Comparison of ENCODE assay signal across 17 mouse cellular contexts in the genomic region with DNA sequence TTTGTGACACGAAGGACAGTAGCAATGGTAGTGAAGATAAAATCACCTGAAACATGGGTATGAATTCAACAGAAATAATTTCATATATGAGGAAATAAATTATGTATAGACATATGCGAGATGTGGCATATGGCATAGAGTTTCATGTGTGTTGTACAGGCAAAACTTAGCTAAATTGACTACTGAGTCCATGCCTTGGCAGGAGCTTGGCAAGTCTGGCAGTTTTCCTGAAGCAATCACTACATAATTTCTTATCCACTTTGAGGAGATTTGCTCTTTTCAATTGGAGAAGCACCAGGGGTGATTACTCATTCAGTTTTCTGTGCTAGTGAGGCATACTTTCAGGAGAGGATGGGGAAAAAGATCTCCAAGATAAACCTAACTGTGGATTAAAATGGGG.
"Had no signal": no experiment of that assay in that cellular context is flagged by ENCODE, and none has a peak within 500 bp of the region (broad histone marks: within the 10 kb centered on the region; RNA-seq: fewer than 3 reads in every experiment).

No protein-coding gene starts in this region.

- H3K4me3 ChIP-seq: kidney, embryonic 15.5 days; limb, embryonic 10.5 days; limb, embryonic 13.5 days; liver, embryonic 13.5 days had no signal

- H3K4me1 ChIP-seq: kidney, embryonic 15.5 days; limb, embryonic 10.5 days; limb, embryonic 13.5 days; liver, embryonic 13.5 days had no signal

- H3K27me3 ChIP-seq: kidney, embryonic 15.5 days; limb, embryonic 13.5 days; liver, embryonic 13.5 days had no signal

- H3K9me3 ChIP-seq: kidney, embryonic 15.5 days; limb, embryonic 10.5 days; limb, embryonic 13.5 days; liver, embryonic 13.5 days had no signal

- H3K36me3 ChIP-seq: kidney, embryonic 15.5 days; limb, embryonic 10.5 days; limb, embryonic 13.5 days; liver, embryonic 13.5 days had no signal

- H3K9ac ChIP-seq: kidney, embryonic 15.5 days; limb, embryonic 13.5 days; liver, embryonic 13.5 days had no signal

- DNase-seq: kidney, adult 11 months; kidney, adult 8-10 months; kidney, postnatal 10 days; kidney, postnatal 36 days; liver, embryonic 13.5 days; lung, adult 2 months; lung, postnatal 14 days; lung, postnatal 4 days; midbrain, embryonic 14.5 days; retina, postnatal 1 day; right cerebral cortex, postnatal 25 days; thymus, postnatal 25 days had no signal

- H3K27ac ChIP-seq: kidney, embryonic 15.5 days; limb, embryonic 10.5 days; limb, embryonic 13.5 days; liver, embryonic 13.5 days; stomach, postnatal 0 days had no signal

- H3K4me2 ChIP-seq: kidney, embryonic 15.5 days; limb, embryonic 13.5 days; liver, embryonic 13.5 days; midbrain, embryonic 11.5 days had no signal
